Mouse (Mus musculus) liver, adult 2 months (tissue): ENCODE results near the gene Slc12a5.

Experiments
- CTCF ChIP-seq: fragments of 200-500 bp; IDR thresholded peaks from 2 replicates; pipeline ENCODE4 v1.5.1; 2011; ENCODE audit warnings: low read depth, low read length, control low read depth
- POLR2A ChIP-seq: fragments of 200-500 bp; IDR thresholded peaks from 2 replicates; pipeline ENCODE4 v1.6.1; 2011; ENCODE audit warnings: low read length, control low read depth; ENCODE audit not compliant: insufficient read depth; ENCODE audit errors: extremely low read depth

DNA sequence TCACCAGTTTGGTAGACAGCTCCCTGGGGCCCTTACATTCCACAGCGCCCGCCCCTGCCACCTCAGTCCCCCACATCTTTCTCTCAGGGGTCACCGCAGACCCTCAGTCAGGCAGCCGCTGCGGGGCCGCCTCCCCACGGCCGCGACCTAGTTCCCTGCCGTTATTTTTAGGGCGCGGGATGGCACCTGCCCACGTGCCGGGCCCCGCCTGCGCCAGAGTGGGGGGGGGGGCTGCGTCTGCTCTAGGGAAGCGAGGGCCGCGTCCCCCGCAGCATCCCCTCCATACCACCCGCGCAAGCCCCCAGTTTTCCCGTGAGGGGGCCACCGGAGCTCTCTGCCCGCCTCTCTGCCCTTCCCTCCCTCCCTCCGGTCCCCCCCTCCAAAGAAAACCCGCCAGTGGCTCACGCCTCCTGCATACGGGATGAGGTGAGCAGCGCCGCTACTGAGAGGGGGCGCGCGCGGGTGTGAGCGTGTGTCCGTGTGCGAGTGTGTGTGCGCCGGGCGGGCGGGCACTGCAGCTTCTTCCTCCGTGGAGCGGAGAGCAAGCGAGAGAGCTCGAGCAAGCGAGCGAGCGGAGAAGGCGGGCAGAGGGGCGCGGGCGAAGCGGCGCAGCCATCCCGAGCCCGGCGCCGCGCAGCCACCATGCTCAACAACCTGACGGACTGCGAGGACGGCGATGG is 7.3 kb downstream of the Slc12a5 start:
- TF ChIP-seq CTCF (no peak), POLR2A (no peak)
